Mouse (Mus musculus) gastrocnemius, adult 2 months (tissue): ENCODE data around the gene Tmem63a. TPM values are rescaled to one million over a fixed set of nuclear protein-coding genes. Genes with fewer than 3 reads are reported as not detected.
"Not testable (repeated sequence)": the region's sequence is repeated elsewhere in the genome, so short reads cannot be mapped to it uniquely, and the experiment has no call there.

Source experiments
- DNase-seq: peaks from one replicate; pipeline ENCODE4 v3.0.0; 2022
- H3K27ac ChIP-seq: fragments of 200-600 bp; 2 replicates; pipeline ENCODE4 v1.8.1; 2022; ENCODE audit warnings: mild to moderate bottlenecking
- H3K4me3 ChIP-seq: fragments of 200-600 bp; 2 replicates; pipeline ENCODE4 v1.8.1; 2022; ENCODE audit warnings: mild to moderate bottlenecking, moderate library complexity
- CTCF ChIP-seq: fragments of 200-600 bp; IDR thresholded peaks from 2 replicates; pipeline ENCODE4 v1.8.1; 2022; ENCODE audit warnings: antibody characterized with exemption, mild to moderate bottlenecking, moderate library complexity
- intact Hi-C: fragments of 180-260 bp; cut with DNase I; formaldehyde crosslinking; loops from one replicate; pipeline ENCODE4 v1.15.1; 2025
- total RNA-seq, 2 experiments: library from RNA; stranded (reverse); gene quantifications; 2 replicates each; pipeline ENCODE4 v1.2.3; 2021

The Tmem63a gene
- total RNA-seq, 2 experiments from 2014 or later = 13.9 to 14.5 TPM

DNA sequence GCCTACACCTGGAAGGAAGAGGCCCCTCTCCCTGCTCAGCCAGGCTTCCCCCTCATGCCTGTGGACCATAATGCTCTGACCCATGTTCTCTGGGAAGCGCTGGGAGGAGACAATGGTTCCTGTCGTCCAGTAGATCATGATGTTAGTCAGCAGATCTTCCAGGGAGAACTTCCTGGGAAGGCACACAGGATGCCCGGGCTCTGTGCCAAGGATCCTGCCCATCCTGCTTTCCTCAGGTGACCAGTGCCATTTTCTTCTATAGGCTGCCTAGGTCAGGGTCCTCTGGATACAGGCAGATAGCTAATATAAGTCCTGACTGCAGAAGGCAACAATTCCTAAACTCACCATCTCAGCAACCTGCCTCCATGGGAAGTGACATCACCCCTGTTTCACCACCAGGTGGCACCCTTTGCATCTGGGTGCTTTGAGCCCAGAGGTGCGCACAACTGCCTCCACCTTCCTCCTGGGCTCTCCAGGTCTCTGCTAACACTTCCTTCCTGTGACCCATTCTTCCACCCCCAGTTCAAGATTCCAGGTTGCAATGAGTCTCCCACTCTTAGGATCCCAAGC is 34.1 kb downstream of the Tmem63a start:
- Histone ChIP-seq H3K4me3 (no peak overlapping the region), H3K27ac (no peak overlapping the region)
- peak; percentile 82 for TF ChIP-seq CTCF
- peak; percentile 35 for DNase-seq
- intact Hi-C loops = no loop called here

DNA sequence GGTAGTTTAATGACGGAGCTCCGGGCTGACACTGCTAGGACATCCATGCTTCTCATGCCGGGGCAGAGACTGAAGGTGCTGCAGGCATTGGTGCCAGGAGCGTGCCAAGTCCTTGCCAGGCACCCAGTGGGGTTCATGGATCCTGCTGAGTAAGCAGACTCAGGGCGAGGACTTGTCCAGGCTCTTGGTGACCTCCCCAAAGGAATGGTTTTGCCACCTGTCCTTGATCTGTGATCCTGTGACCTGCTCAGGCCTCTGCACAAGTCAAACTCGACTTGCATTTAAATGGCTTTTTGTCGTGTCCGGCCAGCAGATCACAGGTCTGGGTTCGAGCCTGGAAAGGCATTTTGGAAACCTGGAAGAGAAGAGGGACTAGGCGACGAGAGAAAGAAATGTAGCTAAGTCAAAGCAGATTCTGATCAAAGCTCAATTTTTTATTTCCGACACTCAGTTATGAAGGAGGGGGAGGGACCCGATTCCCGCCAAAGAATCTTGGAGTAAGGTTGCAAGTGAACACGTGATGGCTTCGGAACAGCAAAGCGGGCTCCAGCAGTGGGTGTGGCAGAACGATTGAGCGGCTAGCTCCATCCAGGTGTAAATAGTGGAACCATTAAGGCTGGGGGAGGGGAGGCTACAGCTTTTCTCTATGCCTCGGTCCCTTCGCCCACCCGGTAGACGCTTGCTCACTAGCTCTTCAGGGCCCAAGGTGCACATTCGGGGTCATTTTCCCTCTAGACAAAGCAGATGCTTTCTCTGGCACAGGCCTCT is 37.5 kb downstream of the Tmem63a start:
- intact Hi-C loops = no loop called here
- TF ChIP-seq CTCF = no peak

DNA sequence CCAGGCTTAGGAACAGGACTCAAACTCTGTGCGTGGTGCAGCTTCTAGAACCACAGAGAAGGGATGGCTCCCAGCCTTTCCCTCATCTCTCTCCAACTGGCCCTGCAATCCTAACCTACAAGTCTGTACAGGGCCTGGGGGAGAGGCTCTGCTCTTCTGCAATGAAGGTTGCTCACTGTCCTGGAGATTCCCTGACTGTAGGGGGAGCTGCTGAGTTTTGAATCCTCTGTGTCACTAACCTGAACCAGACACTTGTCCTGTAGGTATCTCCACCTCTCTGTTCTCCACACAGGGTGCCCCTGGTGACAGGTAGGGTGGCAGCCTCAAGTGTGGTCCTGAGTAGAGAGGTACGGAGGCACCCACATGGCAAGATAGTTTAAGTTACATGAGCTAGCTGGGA is 38.3 kb downstream of the Tmem63a start:
- H3K4me3 ChIP-seq = no peak overlapping the region
- intact Hi-C loops = no loop called here
- TF ChIP-seq CTCF = peak; percentile 32
- no peak for DNase-seq
- H3K27ac ChIP-seq = no peak overlapping the region

More for the DNA sequence above, 37.5 kb downstream of the Tmem63a start:
- DNase-seq = no peak
- H3K4me3 ChIP-seq = no peak overlapping the region
- no peak overlapping the region for H3K27ac ChIP-seq

DNA sequence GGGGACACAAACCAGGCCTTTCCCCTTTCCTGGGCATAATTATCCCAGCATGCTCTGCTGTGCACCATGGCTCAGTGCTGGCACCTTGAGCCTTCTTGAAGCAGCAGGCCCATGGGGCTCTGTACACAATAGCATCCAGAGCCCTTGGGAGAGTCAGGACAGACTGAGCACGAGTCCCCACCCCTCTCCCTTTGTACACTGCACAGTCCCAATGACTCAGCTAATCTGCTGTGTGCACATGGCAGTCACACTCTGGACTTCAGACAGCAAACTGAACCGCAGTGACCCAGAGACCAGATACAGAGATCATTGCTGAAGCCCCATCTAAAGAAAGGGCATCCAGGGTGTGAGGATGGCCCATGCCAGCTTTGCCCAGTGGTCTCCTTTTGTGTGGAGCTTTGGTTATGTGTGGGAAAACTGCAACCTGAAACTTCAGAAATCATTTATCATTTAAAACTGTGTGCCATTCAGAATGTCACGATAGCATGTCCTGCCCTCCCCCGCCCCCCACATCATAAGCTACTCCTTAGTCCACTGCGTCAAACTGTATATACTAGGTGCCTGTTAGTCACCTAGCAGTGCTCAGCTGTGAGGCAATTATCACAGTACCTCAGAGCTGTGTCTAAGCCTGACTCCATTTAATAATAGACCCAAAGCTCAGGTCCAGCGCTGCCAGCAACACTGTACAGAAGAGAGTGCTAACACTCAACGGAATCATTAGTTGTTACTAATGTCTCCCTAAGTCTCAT is 39.3 kb downstream of the Tmem63a start:
- intact Hi-C loops, H3K27ac ChIP-seq, H3K4me3 ChIP-seq, DNase-seq: not testable (repeated sequence)

DNA sequence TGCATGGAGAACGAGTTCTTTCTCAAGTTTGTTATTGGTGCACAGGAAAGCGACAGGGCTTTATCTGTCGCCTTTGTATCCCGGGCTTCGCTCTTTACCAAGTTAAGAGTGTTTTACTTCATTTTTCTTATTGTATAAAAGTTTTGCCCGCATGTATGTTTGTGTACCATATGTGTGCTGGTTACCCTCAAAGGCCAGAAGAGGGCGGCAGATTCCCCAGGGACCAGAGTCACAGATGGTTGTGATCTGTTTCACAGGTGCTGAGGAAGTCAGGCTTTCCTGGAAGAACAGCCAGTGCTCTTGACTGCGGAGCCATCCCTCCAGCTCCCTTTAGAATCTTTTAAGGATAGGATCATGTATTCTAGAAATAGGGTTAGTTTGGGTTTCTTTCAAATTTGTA is 44.6 kb downstream of the Tmem63a start:
- peak; percentile 12; the same call in 1 of the 2 replicates for TF ChIP-seq CTCF
- no peak overlapping the region for H3K4me3 ChIP-seq
- no peak for DNase-seq
- intact Hi-C loops = no loop called here
- H3K27ac ChIP-seq = no peak overlapping the region

DNA sequence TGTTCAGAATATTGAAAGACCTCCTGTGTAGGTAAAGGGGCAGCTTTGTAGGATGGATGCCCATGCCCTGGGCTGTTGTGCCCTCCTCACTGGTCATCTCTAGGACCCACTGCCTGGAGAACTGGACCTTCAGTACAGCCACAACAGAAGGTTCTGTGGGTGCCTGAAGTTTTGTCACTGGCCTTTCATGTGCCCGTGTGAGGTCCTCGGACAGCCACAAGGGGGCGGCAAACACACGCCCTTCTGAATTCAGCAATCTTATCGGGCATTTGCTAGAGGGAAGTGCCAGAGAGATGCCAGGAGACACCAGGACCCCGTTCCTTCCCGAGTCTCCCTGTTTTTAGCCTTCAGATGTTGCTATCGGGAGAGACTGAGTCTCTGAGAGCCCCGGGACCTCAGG is 45.6 kb downstream of the Tmem63a start:
- peak; percentile 83 for DNase-seq
- no peak overlapping the region for H3K27ac ChIP-seq
- intact Hi-C loops = no loop called here
- peak; percentile 97 for TF ChIP-seq CTCF
- no peak overlapping the region for H3K4me3 ChIP-seq

DNA sequence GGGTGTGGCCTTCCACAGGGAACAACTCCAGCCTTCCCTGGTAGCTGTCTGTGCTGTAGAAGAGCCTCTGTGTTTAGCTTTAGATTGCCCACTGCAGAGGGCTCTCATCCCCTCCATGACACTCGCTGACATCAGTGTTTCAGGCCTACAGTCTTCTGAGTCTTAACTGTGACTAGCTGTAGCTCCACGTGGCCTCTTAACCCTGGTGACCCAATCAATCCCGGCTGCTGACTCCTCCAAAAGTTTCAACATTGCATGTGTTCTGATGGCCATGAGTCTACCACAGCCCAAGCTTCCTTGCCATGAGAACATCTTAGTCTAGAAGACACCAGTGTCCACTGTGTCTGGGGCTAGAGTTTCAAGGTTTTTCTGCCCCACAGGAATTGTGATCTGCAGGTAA is 48.5 kb downstream of the Tmem63a start:
- DNase-seq = no peak
- TF ChIP-seq CTCF = no peak

DNA sequence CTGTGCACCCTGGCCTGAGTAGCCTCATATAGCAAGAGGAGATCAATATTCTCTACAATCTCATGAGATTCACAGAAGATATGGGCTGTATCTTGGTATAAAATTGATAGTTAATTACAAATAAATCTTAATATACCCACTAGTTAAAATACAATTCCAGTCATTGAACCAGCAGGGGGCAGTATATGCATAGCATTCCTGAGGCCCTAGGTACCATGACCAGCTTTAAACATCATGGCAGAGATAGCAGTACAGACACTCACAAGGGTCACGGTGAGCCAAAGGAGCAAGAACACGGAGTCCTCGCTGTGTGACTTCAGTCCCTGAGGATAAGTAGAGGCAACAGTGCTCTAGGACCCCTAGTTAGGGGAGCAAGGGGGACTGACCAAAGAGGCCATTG is 50.0 kb downstream of the Tmem63a start:
- no peak for DNase-seq
- Histone ChIP-seq H3K27ac (no peak overlapping the region), H3K4me3 (no peak overlapping the region)
- peak; percentile 79 for TF ChIP-seq CTCF
- intact Hi-C loops = loop anchor here (1.0 kb wide), 1 partner anchor 47 kb away; no protein-coding TSS in a partner anchor

More for the DNA sequence above, 48.5 kb downstream of the Tmem63a start:
- intact Hi-C loops = no loop called here
- H3K4me3 ChIP-seq = no peak overlapping the region
- H3K27ac ChIP-seq = no peak overlapping the region

DNA sequence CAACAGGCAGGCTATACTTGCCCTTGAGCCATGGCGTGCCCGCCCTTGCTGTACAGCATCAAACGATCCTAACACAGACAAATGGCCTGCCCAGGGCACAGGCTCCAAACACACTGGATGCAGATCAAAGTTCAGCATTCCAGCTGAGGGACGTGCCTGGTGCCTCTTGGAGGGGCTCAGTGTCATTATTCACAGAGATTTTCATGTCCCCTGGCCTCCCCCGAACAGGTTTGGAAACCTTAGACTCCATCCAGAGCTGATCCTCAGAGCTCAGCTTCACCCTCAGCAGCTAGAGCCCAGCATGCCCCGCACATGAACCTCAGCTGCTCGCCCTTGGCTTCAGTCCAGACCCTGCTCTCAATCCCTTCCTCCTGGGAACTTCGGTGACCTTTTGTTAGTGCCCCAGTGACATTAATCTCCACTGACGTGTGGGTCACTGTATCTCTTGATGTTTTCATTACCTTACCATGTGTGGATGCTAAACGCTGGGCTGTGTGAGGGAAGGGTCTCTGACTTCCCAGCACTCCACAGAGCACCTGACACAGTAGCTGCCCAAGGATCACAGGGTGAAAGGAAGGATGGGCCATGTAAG is 58.5 kb downstream of the Tmem63a start:
- no peak for TF ChIP-seq CTCF
- peak; percentile 72 for DNase-seq
- intact Hi-C loops = no loop called here
- Histone ChIP-seq H3K27ac (peak overlapping the region; percentile 6; the same call in 1 of the 2 replicates), H3K4me3 (no peak overlapping the region)

DNA sequence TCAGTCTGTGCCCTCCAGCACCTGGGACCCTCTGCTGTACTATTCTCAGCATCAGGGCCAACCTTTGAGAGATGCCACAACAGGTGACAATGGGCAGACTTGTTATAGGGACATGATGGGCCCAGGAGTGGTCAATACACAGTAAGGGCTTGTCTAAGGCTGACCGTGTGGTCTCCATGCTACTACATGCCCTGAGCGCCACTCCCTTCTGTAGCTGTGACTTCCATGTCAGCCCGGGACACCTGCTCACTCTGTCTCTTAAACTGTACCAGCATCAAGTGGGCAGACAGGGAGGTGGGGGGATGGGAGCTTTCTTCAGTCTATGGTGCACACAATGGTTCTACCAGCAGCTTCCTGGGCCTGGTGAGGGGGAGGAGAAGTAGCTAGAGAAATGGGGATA is 59.1 kb downstream of the Tmem63a start:
- DNase-seq = no peak
- no peak overlapping the region for H3K4me3 ChIP-seq
- TF ChIP-seq CTCF = no peak
- intact Hi-C loops = no loop called here
- no peak overlapping the region; the same call in 1 of the 2 replicates for H3K27ac ChIP-seq

DNA sequence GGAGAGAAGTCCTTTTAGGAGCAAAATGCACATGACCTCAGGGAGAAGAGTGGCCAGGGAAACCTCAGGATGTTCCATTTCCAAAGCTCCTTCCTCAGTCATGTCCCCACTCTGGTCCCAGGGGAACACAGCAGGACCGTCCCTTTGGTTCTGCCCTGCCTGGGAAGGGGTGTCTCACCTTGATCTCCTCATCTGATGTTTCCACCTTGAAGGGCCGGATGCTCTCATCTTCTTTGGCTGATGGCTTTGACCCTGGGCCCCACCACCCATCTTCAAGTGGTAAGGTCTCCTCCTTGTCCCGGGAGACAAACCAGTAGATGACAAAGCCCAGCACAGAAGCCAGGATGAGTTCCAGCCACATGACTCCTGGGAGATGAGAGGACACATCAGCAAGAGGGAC is 59.5 kb downstream of the Tmem63a start:
- Histone ChIP-seq H3K4me3 (no peak overlapping the region), H3K27ac (no peak overlapping the region)
- no peak for TF ChIP-seq CTCF
- intact Hi-C loops = no loop called here
- no peak for DNase-seq

DNA sequence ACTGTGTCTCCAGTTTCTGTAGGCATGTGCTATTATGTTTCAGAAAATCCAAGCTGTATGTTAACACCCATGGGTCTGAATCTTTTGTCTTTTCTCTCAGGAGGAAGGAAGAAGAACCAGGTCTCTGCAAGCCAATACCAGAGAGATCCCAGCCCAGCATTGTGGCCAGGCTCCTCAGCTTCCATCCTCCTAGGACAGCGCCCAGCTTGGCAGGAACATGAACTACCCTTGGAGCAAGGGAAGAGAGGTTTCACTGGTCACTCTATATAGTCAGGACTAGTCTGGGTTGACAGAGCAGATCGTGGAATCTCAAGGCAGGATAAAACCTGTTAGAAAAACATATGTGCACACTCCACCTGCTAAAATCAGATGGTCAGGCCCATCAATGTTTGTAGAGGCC is 61.6 kb downstream of the Tmem63a start:
- TF ChIP-seq CTCF = no peak
- intact Hi-C loops = no loop called here
- Histone ChIP-seq H3K4me3 (no peak overlapping the region), H3K27ac (no peak overlapping the region)
- DNase-seq = no peak

DNA sequence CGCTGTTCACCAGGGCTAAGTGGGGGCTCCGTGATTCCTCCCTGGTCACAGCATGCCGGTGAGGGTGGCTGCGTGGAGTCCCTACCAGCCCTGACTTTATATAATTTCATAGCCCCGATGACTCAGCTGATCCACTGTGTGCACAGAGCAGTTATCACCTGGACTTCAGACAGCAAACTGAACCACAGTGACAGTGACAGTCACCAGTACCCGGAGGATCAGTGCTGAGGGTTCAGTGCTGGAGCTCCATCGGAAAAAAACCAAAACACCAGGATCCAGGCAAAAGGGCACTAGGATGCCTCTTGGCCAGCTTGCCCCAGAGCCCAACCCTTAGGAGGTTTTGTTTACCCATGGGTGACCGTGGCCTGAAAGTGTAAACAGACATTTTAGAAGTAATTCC is 63.2 kb downstream of the Tmem63a start:
- Histone ChIP-seq H3K27ac (no peak overlapping the region), H3K4me3 (no peak overlapping the region)
- no peak for DNase-seq
- no peak for TF ChIP-seq CTCF
- intact Hi-C loops = no loop called here
